In genomic region chr4:124704797-124705474, GRCm38 (mm10) we compare ENCODE assay signal across 1 mouse cellular context.
TF ChIP-seq lines count a peak whose summit lies in the region.

No protein-coding gene starts in this region.

TF ChIP-seq in CH12.LX, 34 proteins besides CTCF, POLR2A, EP300 and RAD21 (continued from another document):
- no peak for TF ChIP-seq E2F4 (IDR thresholded peaks at IDR 0.05; ENCODE audit: insufficient replicate concordance, low read depth, low read length)
TF ChIP-seq in CH12.LX: peak in this region for 8.
